ENCODE assay signal across 8 mouse cellular contexts in genomic region chrX:98890072-98890405, GRCm38 (mm10). TPM values are rescaled to one million over a fixed set of nuclear protein-coding genes. Genes with fewer than 3 reads are reported as not detected.
DNase-seq lines count a peak whose midpoint lies in the region; ATAC-seq and TF ChIP-seq lines count a peak whose summit lies in the region.

No protein-coding gene starts in this region.

- no peak for ATAC-seq in limb, embryonic 14.5 days (ENCODE audit: low FRiP score, low read depth)

- peak overlapping the region; percentile 75 for H3K4me3 ChIP-seq in cerebellum, adult 2 months (replicated peaks; ENCODE audit: insufficient read depth, low read depth, low read length)
- peak overlapping the region; percentile 49 for H3K4me3 ChIP-seq in limb, embryonic 14.5 days (replicated peaks; ENCODE audit: low read length)

- 7% methylated on average over 14 of the region's 14 CpGs for WGBS in cerebellum, adult 2 months
- WGBS in limb, embryonic 14.5 days, result 20% methylated on average over 14 of the region's 14 CpGs

- peak overlapping the region; percentile 64 for H3K9ac ChIP-seq in limb, embryonic 14.5 days (ENCODE audit: low read depth, low read length, severe bottlenecking)

- TF ChIP-seq POLR2A in cerebellum, adult 2 months (IDR thresholded peaks at IDR 0.05; ENCODE audit: borderline replicate concordance, insufficient read depth, low read length), result no peak
- TF ChIP-seq POLR2A in limb, embryonic 14.5 days (IDR thresholded peaks at IDR 0.05; ENCODE audit: borderline replicate concordance, extremely low read depth, insufficient read depth, insufficient read length), result no peak

- peak overlapping the region; percentile 52 for H3K4me2 ChIP-seq in limb, embryonic 14.5 days (replicated peaks; ENCODE audit: low read depth, low read length, severe bottlenecking)

- H3K27me3 ChIP-seq in cerebellum, adult 2 months (ENCODE audit: control insufficient read depth, insufficient read depth, low read length), result no peaks in the 10 kb centered on the region
- H3K27me3 ChIP-seq in limb, embryonic 14.5 days (ENCODE audit: control insufficient read depth, insufficient read depth, low read length), result no peaks in the 10 kb centered on the region

- DNase-seq in cerebellum, adult 2 months, result no peak
- no peak for DNase-seq in cerebellum, postnatal 14 days
- peak; percentile 3 for DNase-seq in ovary, postnatal 10 days (ENCODE audit: low spot score)
- DNase-seq in ovary, adult 18-20 months (ENCODE audit: low spot score), result no peak
- no peak for DNase-seq in limb, embryonic 14.5 days (ENCODE audit: low spot score)
- DNase-seq in retina, postnatal 7 days (ENCODE audit: low read depth, low spot score), result peak; percentile 1
- DNase-seq in thymus, postnatal 4 days, result no peak
- DNase-seq in cerebellum, adult 9-11 months, result no peak

- H3K9me3 ChIP-seq in limb, embryonic 14.5 days (ENCODE audit: control insufficient read depth, low read length), result no peaks in the 10 kb centered on the region

- H3K36me3 ChIP-seq in limb, embryonic 14.5 days (ENCODE audit: control insufficient read depth, insufficient read depth, low read length), result no peaks in the 10 kb centered on the region

- no peak for TF ChIP-seq CTCF in cerebellum, adult 2 months (IDR thresholded peaks at IDR 0.05; ENCODE audit: borderline replicate concordance, insufficient read depth, low read depth, low read length)

- 0 out of 2 replicates have a peak, but pooled peaks cover 4% of the 10 kb centered on the region for H3K4me1 ChIP-seq in cerebellum, adult 2 months (ENCODE audit: control insufficient read depth, insufficient read depth, low read length)
- H3K4me1 ChIP-seq in limb, embryonic 14.5 days (ENCODE audit: control insufficient read depth, insufficient read depth, low read length), result no peaks in the 10 kb centered on the region

- H3K27ac ChIP-seq in cerebellum, adult 2 months (ENCODE audit: insufficient read depth, low read length), result peak overlapping the region; percentile 57; the same call in 1 of the 2 replicates
- H3K27ac ChIP-seq in limb, embryonic 14.5 days (replicated peaks; ENCODE audit: low read depth, low read length), result peak overlapping the region; percentile 73

RNA-seq across cellular contexts. Expression of gene Ophn1, which starts 0.8 kb away (rescaled TPM):
- polyA plus RNA-seq in cerebellum, adult 2 months (2012; rRNA removed), result 30.7 and 30.8 TPM in 2 replicates
- 8.7 and 9.8 TPM in 2 replicates for polyA plus RNA-seq in limb, embryonic 14.5 days (2012; rRNA removed)
- polyA plus RNA-seq in limb, embryonic 14.5 days (2014; fragmentation: Nextera tagmentation; extraction: Ambion mirVana), result 20.0 and 26.7 TPM in 2 replicates

RNA-seq across cellular contexts. Expression of gene Yipf6, which starts 46.1 kb away (rescaled TPM):
- 22.0 and 23.6 TPM in 2 replicates for polyA plus RNA-seq in cerebellum, adult 2 months (2012; rRNA removed)
- polyA plus RNA-seq in limb, embryonic 14.5 days (2012; rRNA removed), result 18.6 and 19.6 TPM in 2 replicates
- 18.4 and 18.5 TPM in 2 replicates for polyA plus RNA-seq in limb, embryonic 14.5 days (2014; fragmentation: Nextera tagmentation; extraction: Ambion mirVana)

Comparison
In these comparisons a context has a peak if more than half of its experiments do, and no peak if none do; other contexts are left out.
1. DNase-seq: peak in ovary, postnatal 10 days (single experiment) and retina, postnatal 7 days (single experiment); none in cerebellum, adult 2 months (0 of 2), cerebellum, postnatal 14 days (0 of 2), ovary, adult 18-20 months (single experiment), limb, embryonic 14.5 days (single experiment), thymus, postnatal 4 days (single experiment) and cerebellum, adult 9-11 months (single experiment).